Mouse (Mus musculus) heart, embryonic 16.5 days (tissue): ENCODE measurements around the gene Tubb1. TPM values are rescaled to one million over a fixed set of nuclear protein-coding genes. Genes with fewer than 3 reads are reported as not detected.
A peak's percentile ranks its signal among the peaks of the same experiment; 100 is the strongest.

ENCODE experiments used
- ATAC-seq: fragments of 200-750 bp; cut with Nextera tagmentation; replicated peaks from 2 replicates; pipeline ENCODE4 v1.8.0; 2017; ENCODE audit warnings: moderate number of reproducible peaks; ENCODE audit not compliant: insufficient read depth, low FRiP score; ENCODE audit errors: extremely low read depth
- H3K27ac ChIP-seq: fragments of 300-500 bp; sonication (generic); 2 replicates; pipeline ENCODE4 v1.5.1; 2014; ENCODE audit warnings: mild to moderate bottlenecking, low read length, control low read depth, moderate library complexity
- H3K27me3 ChIP-seq: fragments of 300-500 bp; sonication (generic); 2 replicates; pipeline ENCODE4 v1.6.1; 2014; ENCODE audit warnings: low read length, mixed read lengths; ENCODE audit not compliant: control insufficient read depth, insufficient read depth
- H3K36me3 ChIP-seq: fragments of 300-500 bp; sonication (generic); 2 replicates; pipeline ENCODE4 v1.6.1; 2014; ENCODE audit not compliant: control insufficient read depth, insufficient read depth
- H3K4me1 ChIP-seq: fragments of 300-500 bp; sonication (generic); 2 replicates; pipeline ENCODE4 v1.6.1; 2014; ENCODE audit warnings: low read length, mixed read lengths; ENCODE audit not compliant: control insufficient read depth, insufficient read depth
- H3K4me2 ChIP-seq: fragments of 300-500 bp; sonication (generic); 2 replicates; pipeline ENCODE4 v1.6.1; 2014; ENCODE audit warnings: low read depth, mild to moderate bottlenecking, control low read depth, low read length
- H3K4me3 ChIP-seq: fragments of 300-500 bp; sonication (generic); 2 replicates; pipeline ENCODE4 v1.5.1; 2014; ENCODE audit warnings: mild to moderate bottlenecking, control low read depth, low read length
- H3K9ac ChIP-seq: fragments of 300-500 bp; sonication (generic); 2 replicates; pipeline ENCODE4 v1.6.1; 2014; ENCODE audit warnings: low read length, control low read depth
- H3K9me3 ChIP-seq: fragments of 300-500 bp; sonication (generic); replicated peaks from 2 replicates; pipeline ENCODE4 v1.6.1; 2016; ENCODE audit warnings: low read length; ENCODE audit not compliant: control insufficient read depth
- WGBS: fragments of 180-500 bp; shearing (Covaris S2); extraction: QIAGEN DNeasy Blood & Tissue Kit; methylation state at CpG from one replicate; pipeline ENCODE4 v1.1.7; 2014; 5-methylcytosine and 5-hydroxymethylcytosine counted together
- polyA plus RNA-seq: library from polyadenylated mRNA; unstranded; fragments of >200 nt; fragmentation: Nextera tagmentation; extraction: Ambion mirVana; gene quantifications from 2 replicates; pipeline ENCODE4 v1.2.1, GENCODE M21; 2015

Tubb1 gene
- 2.5 and 2.6 TPM in 2 replicates for polyA plus RNA-seq

DNA sequence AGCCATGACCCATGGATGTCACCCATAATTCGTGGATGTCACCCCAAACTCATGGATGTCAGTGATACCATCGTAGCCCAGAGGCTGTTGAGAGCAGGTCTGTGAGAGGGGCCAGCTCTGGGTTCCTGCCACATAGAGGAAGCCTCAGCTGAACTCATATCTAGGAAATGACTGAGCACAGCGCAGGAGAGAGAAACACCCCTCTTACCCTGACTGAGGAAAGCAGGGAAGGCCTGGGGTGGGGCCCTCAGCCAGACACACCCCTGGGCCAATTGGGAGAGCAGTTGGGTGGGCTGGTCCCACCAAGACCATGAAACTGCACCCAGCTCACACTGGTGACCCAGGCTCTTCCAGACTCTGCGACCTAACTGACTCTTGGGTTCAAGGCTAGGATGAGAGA lies at the start of gene Tubb1:
Tubb1 (plus strand) TSS at position 343 of the 400 bp plus-strand sequence.
- H3K4me1 ChIP-seq: no peaks in the 10 kb centered on the region
- no peaks in the 10 kb centered on the region for H3K27me3 ChIP-seq
- H3K4me3 ChIP-seq: no peak within 1 kb of the TSS
- no peaks in the 10 kb centered on the region for H3K9me3 ChIP-seq
- no peak within 1 kb of the TSS for H3K9ac ChIP-seq
- 65% methylated on average over 4 of the region's 4 CpGs for WGBS
- no peak within 1 kb of the TSS for H3K4me2 ChIP-seq
- H3K27ac ChIP-seq: no peak within 1 kb of the TSS
- no peaks in the 10 kb centered on the region for H3K36me3 ChIP-seq
- no peak for ATAC-seq

GRCm38 (mm10) chr2:174410222-174410621 lies 40.3 kb upstream of the Tubb1 start:
- H3K27ac ChIP-seq: no peak overlapping the region
- ATAC-seq: no peak
- no peak overlapping the region for H3K4me3 ChIP-seq
- H3K4me1 ChIP-seq: no peaks in the 10 kb centered on the region
- H3K36me3 ChIP-seq: no peaks in the 10 kb centered on the region
- H3K9me3 ChIP-seq: no peaks in the 10 kb centered on the region
- 44% methylated on average over 2 of the region's 2 CpGs for WGBS
- no peaks in the 10 kb centered on the region for H3K27me3 ChIP-seq
- no peak overlapping the region for H3K9ac ChIP-seq
- no peak overlapping the region for H3K4me2 ChIP-seq

DNA sequence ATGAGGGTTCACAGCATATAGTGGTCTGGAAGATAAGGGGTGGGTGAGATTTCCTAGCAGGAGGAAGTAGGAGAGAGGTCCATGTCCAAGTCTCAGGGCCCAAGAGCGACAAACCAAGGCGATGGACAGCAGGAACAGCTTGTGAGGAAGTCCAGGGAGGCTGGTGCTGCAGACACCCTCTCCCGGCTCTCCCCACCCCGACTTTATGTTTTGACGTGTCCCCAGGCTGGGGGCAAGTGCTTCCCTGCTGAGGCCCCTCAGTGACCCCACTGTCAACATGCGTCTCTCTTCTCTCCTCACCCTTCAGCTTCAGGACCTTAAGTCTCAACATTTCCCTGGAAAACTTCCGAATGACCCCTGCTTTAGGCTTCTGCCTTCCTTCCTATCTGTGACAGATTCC lies 37.4 kb upstream of the Tubb1 start:
- Histone ChIP-seq H3K4me2 (no peak overlapping the region), H3K36me3 (no peaks in the 10 kb centered on the region), H3K9me3 (no peaks in the 10 kb centered on the region), H3K4me1 (peaks cover 7% of the 10 kb centered on the region), H3K4me3 (no peak overlapping the region), H3K27ac (no peak overlapping the region), H3K27me3 (no peaks in the 10 kb centered on the region), H3K9ac (no peak overlapping the region)
- WGBS: 64% methylated on average over 7 of the region's 7 CpGs
- ATAC-seq: no peak

DNA sequence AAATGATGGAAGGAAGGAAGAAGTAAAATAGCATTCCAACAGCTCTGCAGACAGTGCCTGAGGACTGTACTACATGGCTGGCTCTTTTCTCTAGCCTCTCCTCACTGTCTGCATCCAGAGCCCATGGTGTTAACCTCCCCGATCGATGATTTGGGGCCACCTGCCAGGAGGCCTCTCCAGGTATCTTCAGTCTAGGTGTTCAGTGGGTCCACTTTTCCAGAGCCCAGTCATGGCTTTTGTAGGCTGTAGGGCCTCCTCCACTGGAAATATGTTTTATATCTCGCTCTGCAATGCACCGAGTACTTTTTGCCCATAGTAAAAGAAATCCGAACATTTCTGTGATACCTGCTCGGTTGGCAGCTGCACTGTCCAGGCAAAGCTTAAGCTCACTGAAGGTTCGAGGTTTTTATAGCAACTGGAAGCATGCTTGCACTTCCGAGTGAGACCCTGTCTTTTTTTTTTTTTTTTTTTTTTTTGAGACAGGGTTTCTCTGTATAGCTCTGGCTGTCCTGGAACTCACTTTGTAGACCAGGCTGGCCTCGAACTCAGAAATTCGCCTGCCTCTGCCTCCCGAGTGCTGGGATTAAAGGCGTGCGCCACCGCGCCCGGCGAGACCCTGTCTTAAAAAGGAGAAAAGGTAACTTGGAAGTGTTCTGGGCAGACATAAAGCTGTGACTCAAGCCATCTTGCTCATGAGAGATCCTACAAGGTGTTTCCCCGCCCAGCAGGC lies 35.3 kb upstream of the Tubb1 start:
- Histone ChIP-seq H3K9me3 (no peaks in the 10 kb centered on the region), H3K4me2 (peak overlapping the region; percentile 87), H3K36me3 (no peaks in the 10 kb centered on the region), H3K4me3 (peak overlapping the region; percentile 83), H3K27me3 (no peaks in the 10 kb centered on the region), H3K4me1 (peaks cover 7% of the 10 kb centered on the region), H3K9ac (no peak overlapping the region), H3K27ac (no peak overlapping the region)
- WGBS: 44% methylated on average over 18 of the region's 18 CpGs
- ATAC-seq: no peak

- peaks cover 7% of the 10 kb centered on the region for H3K4me1 ChIP-seq
- ATAC-seq: peak; percentile 95
- H3K36me3 ChIP-seq: no peaks in the 10 kb centered on the region
- H3K9me3 ChIP-seq: no peaks in the 10 kb centered on the region
- H3K4me3 ChIP-seq: peak within 1 kb of the TSS; percentile 83
- under 1% methylated on average over 40 of the region's 40 CpGs for WGBS
- peak within 1 kb of the TSS; percentile 41; the same call in 1 of the 2 replicates for H3K27ac ChIP-seq
- H3K9ac ChIP-seq: peak within 1 kb of the TSS; percentile 89
- no peaks in the 10 kb centered on the region for H3K27me3 ChIP-seq
- H3K4me2 ChIP-seq: peak within 1 kb of the TSS; percentile 87
These were observed 34.7 kb upstream of the Tubb1 start, which contains the start of gene Nelfcd for GRCm38 (mm10) chr2:174415731-174416310. Gene Nelfcd, plus strand, starts transcription at chr2:174415804.

GRCm38 (mm10) chr2:174421107-174421506 lies 29.4 kb upstream of the Tubb1 start:
- no peak overlapping the region for H3K4me3 ChIP-seq
- H3K9me3 ChIP-seq: no peaks in the 10 kb centered on the region
- no peak overlapping the region for H3K4me2 ChIP-seq
- H3K27me3 ChIP-seq: no peaks in the 10 kb centered on the region
- peaks cover 40% of the 10 kb centered on the region for H3K36me3 ChIP-seq
- peaks cover 6% of the 10 kb centered on the region for H3K4me1 ChIP-seq
- WGBS: 91% methylated on average over 6 of the region's 6 CpGs
- H3K9ac ChIP-seq: no peak overlapping the region
- no peak for ATAC-seq
- no peak overlapping the region for H3K27ac ChIP-seq

DNA sequence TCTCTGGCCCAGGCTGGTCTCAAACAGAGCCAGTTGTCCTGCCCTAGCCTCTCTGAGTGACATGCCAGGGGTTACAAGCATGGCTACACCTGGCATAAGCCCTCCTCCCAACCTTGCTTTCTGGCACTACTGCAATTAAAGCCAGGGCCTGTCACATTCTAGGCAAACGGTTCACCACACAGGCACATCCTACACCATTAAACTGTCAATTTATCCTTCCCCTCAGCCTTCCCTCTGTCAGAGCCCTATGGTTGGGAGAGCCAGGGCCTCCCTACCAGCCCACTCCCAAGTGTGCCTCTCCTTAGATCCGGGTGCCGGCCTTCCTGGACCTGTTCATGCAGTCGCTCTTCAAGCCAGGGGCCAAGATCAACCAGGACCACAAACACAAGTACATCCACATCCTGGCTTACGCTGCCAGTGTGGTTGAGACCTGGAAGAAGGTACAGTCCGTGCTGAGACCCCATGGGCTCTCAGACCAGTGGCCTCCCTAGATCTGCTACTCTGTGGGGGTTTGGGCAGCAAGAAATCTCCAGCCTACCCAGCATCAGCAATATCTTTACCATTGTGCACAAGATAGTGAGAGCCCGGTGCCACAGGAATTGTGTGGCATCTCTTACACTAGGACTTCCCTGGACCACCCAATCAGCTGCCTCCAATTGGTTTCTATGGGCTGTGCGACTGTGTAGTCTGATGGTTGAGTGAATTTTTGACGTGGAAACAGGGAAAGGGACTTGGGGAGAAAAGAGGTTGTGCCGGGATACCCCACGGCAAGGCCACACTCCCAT lies 26.0 kb upstream of the Tubb1 start:
- no peak for ATAC-seq
- WGBS: 85% methylated on average over 11 of the region's 11 CpGs

DNA sequence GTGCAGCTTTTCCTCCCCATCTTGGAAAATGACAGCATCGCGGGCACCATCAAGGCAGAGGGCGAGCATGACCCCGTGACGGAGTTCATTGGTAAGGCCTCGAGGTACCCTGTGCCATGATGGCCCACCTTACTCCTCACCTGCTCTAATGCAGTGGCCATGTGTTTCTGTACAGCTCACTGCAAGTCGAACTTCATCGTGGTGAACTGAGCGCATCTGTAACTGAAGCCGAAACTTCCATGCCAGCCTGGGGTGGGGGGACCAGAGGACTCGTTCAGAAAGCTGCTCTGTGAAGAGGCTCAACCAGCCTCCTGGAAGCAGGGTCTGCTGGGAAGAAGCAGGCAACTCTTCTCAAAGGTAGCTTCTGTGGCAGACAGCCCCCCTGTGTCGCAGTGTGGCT lies 23.6 kb upstream of the Tubb1 start:
- no peak overlapping the region for H3K4me3 ChIP-seq
- no peaks in the 10 kb centered on the region for H3K9me3 ChIP-seq
- H3K4me2 ChIP-seq: no peak overlapping the region
- H3K9ac ChIP-seq: no peak overlapping the region
- no peak overlapping the region for H3K27ac ChIP-seq
- H3K36me3 ChIP-seq: peaks cover 66% of the 10 kb centered on the region
- WGBS: 91% methylated on average over 12 of the region's 12 CpGs
- no peaks in the 10 kb centered on the region for H3K27me3 ChIP-seq
- ATAC-seq: no peak
- H3K4me1 ChIP-seq: no peaks in the 10 kb centered on the region

More for the DNA sequence above, 26.0 kb upstream of the Tubb1 start:
- Histone ChIP-seq H3K27ac (no peak overlapping the region), H3K27me3 (no peaks in the 10 kb centered on the region), H3K4me1 (no peaks in the 10 kb centered on the region), H3K4me3 (no peak overlapping the region), H3K36me3 (peaks cover 68% of the 10 kb centered on the region), H3K4me2 (no peak overlapping the region), H3K9me3 (no peaks in the 10 kb centered on the region), H3K9ac (no peak overlapping the region)
